Mouse (Mus musculus) liver, embryonic 14.5 days (tissue): ENCODE measurements around the gene Tnfaip8l1. TPM values are rescaled to one million over a fixed set of nuclear protein-coding genes. Genes with fewer than 3 reads are reported as not detected.
A peak's percentile ranks its signal among the peaks of the same experiment; 100 is the strongest.

Experiments used
- ATAC-seq: fragments of 200-750 bp; cut with Nextera tagmentation; 2 replicates; pipeline ENCODE4 v1.8.0; 2017; ENCODE audit warnings: moderate number of reproducible peaks, mild to moderate bottlenecking, moderate library complexity; ENCODE audit not compliant: insufficient read depth
- DNase-seq, 3 experiments: peaks; one replicate each; pipeline ENCODE4 v3.0.0-alpha.2; 2012 to 2013; ENCODE audit warnings: low read depth in 3 of 3, low spot score in 3 of 3
- H3K27ac ChIP-seq: fragments of 300-500 bp; sonication (generic); 2 replicates; pipeline ENCODE4 v1.5.1; 2014; ENCODE audit warnings: moderate library complexity, mild to moderate bottlenecking, control low read depth, inconsistent platforms
- H3K27me3 ChIP-seq: fragments of 300-500 bp; sonication (generic); 2 replicates; pipeline ENCODE4 v1.6.1; 2014; ENCODE audit warnings: mild to moderate bottlenecking, low read length, moderate library complexity; ENCODE audit not compliant: control insufficient read depth, insufficient read depth
- H3K36me3 ChIP-seq: fragments of 300-500 bp; sonication (generic); replicated peaks from 2 replicates; pipeline ENCODE4 v1.6.1; 2014; ENCODE audit warnings: low read depth; ENCODE audit not compliant: control insufficient read depth, insufficient read depth
- H3K4me1 ChIP-seq, 2 experiments: fragments of 200-500 bp in 1 of 2; fragments of 300-500 bp in 1 of 2; sonication (generic) in 1 of 2; replicated peaks; 2 replicates each; pipeline ENCODE4 v1.6.1; 2012 to 2014; ENCODE audit warnings: antibody characterized with exemption in 1 of 2, inconsistent platforms in 1 of 2, low read length in 1 of 2; ENCODE audit not compliant: control insufficient read depth in 2 of 2, insufficient read depth in 2 of 2
- H3K4me2 ChIP-seq: fragments of 300-500 bp; sonication (generic); 2 replicates; pipeline ENCODE4 v1.6.1; 2014; ENCODE audit warnings: low read depth, mild to moderate bottlenecking, control low read depth, moderate library complexity
- H3K4me3 ChIP-seq, 2 experiments: fragments of 200-500 bp in 1 of 2; fragments of 300-500 bp in 1 of 2; sonication (generic) in 1 of 2; 2 replicates each; pipeline ENCODE4 v1.5.1; 2012 to 2014; ENCODE audit warnings: low read depth in 2 of 2, low read length in 2 of 2, mild to moderate bottlenecking in 2 of 2, control low read depth in 1 of 2, inconsistent platforms in 1 of 2, moderate library complexity in 1 of 2; ENCODE audit not compliant: insufficient read depth in 1 of 2
- H3K9ac ChIP-seq: fragments of 300-500 bp; sonication (generic); replicated peaks from 2 replicates; pipeline ENCODE4 v1.6.1; 2014; ENCODE audit warnings: mild to moderate bottlenecking, control low read depth, moderate library complexity
- H3K9me3 ChIP-seq: fragments of 300-500 bp; sonication (generic); 2 replicates; pipeline ENCODE4 v1.6.1; 2016; ENCODE audit warnings: low read length, mixed read lengths; ENCODE audit not compliant: control insufficient read depth
- CTCF ChIP-seq: IDR thresholded peaks from 2 replicates; pipeline ENCODE4 v1.5.1; 2016; ENCODE audit warnings: antibody characterized with exemption, low read depth, control low read depth
- EP300 ChIP-seq: IDR thresholded peaks from 2 replicates; pipeline ENCODE4 v1.6.1; 2016; ENCODE audit warnings: antibody characterized with exemption, low read depth
- WGBS: fragments of 180-500 bp; shearing (Covaris S2); extraction: QIAGEN DNeasy Blood & Tissue Kit; methylation state at CpG from one replicate; pipeline ENCODE4 v1.1.7; 2014; ENCODE audit not compliant: insufficient replicate concordance; 5-methylcytosine and 5-hydroxymethylcytosine counted together
- polyA plus RNA-seq, 2 experiments: library from polyadenylated mRNA; depleted of rRNA in 1 of 2; stranded (reverse) in 1 of 2; unstranded in 1 of 2; fragments of >200 nt; fragmentation: Nextera tagmentation in 1 of 2; extraction: Ambion mirVana in 1 of 2; gene quantifications; 2 replicates each; pipeline versions ENCODE4 v1.2.1 to v1.2.3; 2012 to 2014

Gene Tnfaip8l1
- polyA plus RNA-seq, 2 experiments = 1.5 to 2.7 TPM

DNA sequence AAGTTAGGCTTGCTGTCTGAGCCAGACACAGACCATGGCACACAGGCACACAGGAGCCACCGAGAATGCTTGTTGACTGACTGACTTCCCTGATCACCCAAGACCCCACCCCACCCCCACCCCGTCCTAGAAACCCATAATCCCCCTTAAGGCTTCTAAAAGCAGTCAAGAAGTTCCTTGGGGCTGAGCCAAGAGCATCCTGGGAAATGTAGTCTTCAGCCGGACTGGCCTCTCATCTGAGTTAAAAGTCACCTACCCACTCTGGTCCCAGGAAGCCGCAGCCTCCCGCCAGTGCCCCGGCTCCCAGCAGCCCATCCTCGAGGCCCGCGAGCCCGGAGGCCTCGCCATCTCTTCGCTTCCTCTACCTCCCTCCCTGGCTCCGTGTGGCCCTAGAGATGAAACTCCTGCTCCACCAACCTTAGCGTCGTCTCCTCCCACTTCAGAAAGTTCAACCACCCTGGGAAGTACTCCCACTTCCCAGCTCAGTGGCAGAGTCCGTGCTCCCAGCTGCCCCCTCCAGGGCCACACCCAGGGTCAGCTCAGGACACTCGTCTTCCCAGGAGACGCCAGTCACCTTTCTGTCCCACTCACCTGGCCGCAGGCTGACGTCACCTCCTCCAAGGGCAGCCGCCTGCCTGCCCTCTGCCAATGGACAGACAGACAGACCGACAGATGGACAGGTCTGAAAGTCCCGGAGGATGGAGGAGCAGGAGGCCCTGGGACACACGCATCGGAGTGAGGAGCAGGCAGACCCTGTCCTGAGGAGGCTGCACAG is 24.3 kb upstream of the Tnfaip8l1 start:
- ATAC-seq (no peak), DNase-seq (no peak)
- Histone ChIP-seq H3K27ac (no peak overlapping the region), H3K4me2 (no peak overlapping the region), H3K9me3 (no peaks in the 10 kb centered on the region), H3K9ac (no peak overlapping the region), H3K36me3 (no peaks in the 10 kb centered on the region), H3K27me3 (peaks cover 35% of the 10 kb centered on the region), H3K4me1 (peaks cover 3 to 11% of the 10 kb centered on the region in 2 experiments; a peak in 3 of 4 replicates), H3K4me3 (no peak overlapping the region)
- no peak for TF ChIP-seq CTCF
- TF ChIP-seq EP300 = no peak
- WGBS = 32% methylated on average over 25 of the region's 25 CpGs

DNA sequence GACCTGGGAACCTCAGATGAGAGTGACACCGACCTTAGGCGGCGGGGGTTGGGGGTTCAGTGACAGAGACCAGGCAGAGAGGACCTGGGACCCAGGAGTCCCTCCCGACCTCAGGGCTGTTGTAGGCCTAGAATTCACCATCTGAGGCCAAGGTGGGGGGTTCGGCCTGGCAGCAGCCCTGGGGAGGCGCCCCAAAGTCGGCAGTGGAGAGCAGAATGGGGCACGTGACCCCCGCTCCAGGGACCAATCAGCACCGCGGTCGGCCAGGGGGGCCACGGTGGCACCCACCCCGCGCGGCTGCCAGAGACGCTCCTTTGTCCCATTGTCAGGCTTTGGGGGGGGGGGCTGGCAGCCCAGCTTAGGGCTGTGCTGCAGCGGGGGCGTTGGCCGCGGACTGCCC is 22.9 kb upstream of the Tnfaip8l1 start:
- Histone ChIP-seq H3K4me3 (peak overlapping the region in 1 of 2 experiments; percentile 57; a peak in 3 of 4 replicates), H3K4me2 (peak overlapping the region; percentile 75), H3K4me1 (peaks cover 0 to 4% of the 10 kb centered on the region in 2 experiments; a peak in 1 of 4 replicates), H3K9me3 (no peaks in the 10 kb centered on the region), H3K9ac (no peak overlapping the region), H3K27me3 (peaks cover 35% of the 10 kb centered on the region), H3K36me3 (no peaks in the 10 kb centered on the region), H3K27ac (no peak overlapping the region)
- TF ChIP-seq EP300 = no peak
- TF ChIP-seq CTCF = no peak
- ATAC-seq (no peak), DNase-seq (no peak)
- WGBS = 9% methylated on average over 17 of the region's 21 CpGs

DNA sequence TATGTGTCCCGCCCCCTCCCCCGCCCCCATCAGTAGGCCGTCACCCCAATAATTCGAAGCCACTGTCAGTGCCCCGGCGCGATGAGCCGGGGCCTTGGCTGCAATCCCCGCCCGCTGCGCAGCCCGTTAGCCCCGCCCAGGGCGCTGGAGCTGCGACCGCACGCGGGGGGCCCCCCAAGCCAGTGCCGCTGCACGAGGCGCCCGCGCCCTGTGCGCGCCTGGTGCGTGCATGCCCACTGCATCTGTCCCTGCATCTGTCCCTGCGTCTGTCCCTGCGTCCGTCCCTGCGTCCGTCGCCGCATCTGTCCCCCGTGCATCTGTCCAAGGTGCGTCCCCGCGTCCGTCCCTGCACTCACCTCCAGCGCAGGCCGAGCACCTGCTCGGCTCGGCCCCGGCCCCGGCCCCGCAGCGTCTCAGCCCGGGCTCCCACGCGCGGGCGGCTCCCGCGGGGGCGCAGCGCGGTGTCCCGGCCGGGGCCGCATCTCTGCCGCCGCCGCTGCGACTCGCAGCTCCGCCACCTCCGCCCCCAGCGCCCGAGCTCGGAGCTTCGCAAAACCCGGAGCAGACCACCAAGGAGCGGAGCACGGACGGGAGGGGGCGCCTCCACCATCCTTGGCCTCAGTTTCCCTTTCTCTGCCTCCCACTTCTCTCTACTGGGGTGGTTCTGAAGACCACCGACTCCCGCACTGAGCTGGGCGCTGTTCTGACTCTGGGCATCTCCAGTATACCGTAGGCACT is 22.2 kb upstream of the Tnfaip8l1 start, which contains the start of gene Sema6b:
Gene Sema6b, minus strand, starts transcription at position 486 of the 738 bp plus-strand sequence.
- no peak for TF ChIP-seq EP300
- TF ChIP-seq CTCF = 0 out of 2 replicates have a peak, but pooled peaks have one; percentile 5

DNA sequence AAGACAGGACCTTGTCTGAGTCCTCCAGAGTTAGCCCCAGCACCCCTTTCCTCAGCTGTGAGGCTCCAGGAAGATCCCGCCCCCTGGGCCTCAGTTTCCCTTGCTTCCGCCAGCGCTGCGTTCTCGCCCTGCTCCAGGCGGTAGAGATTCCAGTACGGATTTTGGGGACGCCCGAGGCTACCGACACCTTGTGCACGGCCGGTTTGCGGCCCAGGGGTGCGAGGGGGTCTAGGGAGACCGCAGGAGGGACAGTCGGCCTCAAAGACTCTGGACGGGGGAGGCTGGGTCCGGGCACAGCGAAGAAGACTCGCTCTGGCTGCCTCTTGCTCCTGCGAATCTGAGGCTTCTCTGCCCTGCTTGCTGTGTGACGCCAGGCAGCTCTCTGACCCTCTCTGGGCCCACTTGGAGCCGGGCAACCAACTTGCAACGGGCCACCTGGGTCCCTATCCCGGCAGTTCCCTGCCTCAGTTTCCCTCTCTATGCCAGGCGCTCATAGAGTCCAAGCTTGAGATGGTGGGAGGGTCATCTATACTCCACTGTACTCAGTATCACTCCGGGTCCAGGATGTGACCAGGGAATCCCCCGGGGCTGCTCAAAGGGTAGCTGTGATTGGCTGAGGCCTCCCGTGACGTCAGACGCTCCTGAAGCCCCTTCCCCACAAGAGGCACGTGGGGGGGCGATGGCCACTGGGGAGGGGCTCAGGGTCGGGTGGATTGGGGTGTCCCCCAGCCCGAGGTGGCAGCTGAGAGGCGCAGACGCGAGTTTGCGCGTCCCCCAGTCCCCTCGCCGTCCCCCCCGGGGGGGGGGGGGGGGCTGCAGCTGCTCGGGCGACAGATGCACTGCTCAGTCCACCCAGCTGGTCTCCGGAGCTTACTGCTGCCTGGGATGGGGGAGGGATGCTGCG is 20.3 kb upstream of the Tnfaip8l1 start:
- peaks cover 35% of the 10 kb centered on the region for H3K27me3 ChIP-seq
- H3K4me1 ChIP-seq = no peaks in the 10 kb centered on the region; a peak in 1 of 4 replicates
- no peak overlapping the region for H3K9ac ChIP-seq
- no peaks in the 10 kb centered on the region for H3K36me3 ChIP-seq
- peak overlapping the region; percentile 44 for H3K4me2 ChIP-seq
- no peak for TF ChIP-seq EP300
- TF ChIP-seq CTCF = no peak
- WGBS = 5% methylated on average over 44 of the region's 47 CpGs
- no peak overlapping the region for H3K27ac ChIP-seq
- ATAC-seq (no peak), DNase-seq (no peak)
- H3K4me3 ChIP-seq = peak overlapping the region in 1 of 2 experiments; percentile 17; a peak in 1 of 4 replicates
- H3K9me3 ChIP-seq = no peaks in the 10 kb centered on the region

More for the DNA sequence above, 22.2 kb upstream of the Tnfaip8l1 start, which contains the start of gene Sema6b:
- H3K4me1 ChIP-seq = peaks cover 0 to under 1% of the 10 kb centered on the region in 2 experiments; a peak in 1 of 4 replicates
- no peak within 1 kb of the TSS for H3K9ac ChIP-seq
- no peaks in the 10 kb centered on the region for H3K9me3 ChIP-seq
- WGBS = 2% methylated on average over 78 of the region's 79 CpGs
- H3K4me2 ChIP-seq = peak within 1 kb of the TSS; percentile 75
- DNase-seq (no peak), ATAC-seq (peak; percentile 65)
- no peaks in the 10 kb centered on the region for H3K36me3 ChIP-seq
- no peak within 1 kb of the TSS for H3K27ac ChIP-seq
- peaks cover 35% of the 10 kb centered on the region for H3K27me3 ChIP-seq
- H3K4me3 ChIP-seq = peak within 1 kb of the TSS; percentile 33 to 57
